Mouse (Mus musculus): ENCODE data around the gene Pfkm. TPM values are rescaled to one million over a fixed set of nuclear protein-coding genes. Genes with fewer than 3 reads are reported as not detected.

Gene Pfkm
- polyA plus RNA-seq, 1 experiment from 2014 or later: 86.7 TPM

- Histone ChIP-seq H3K27me3 (replicated peaks) (no peaks in the 10 kb centered on the region), H3K27ac (replicated peaks) (no peak overlapping the region), H3K4me1 (peaks cover 17% of the 10 kb centered on the region), H3K4me3 (no peak overlapping the region), H3K9me3 (no peaks in the 10 kb centered on the region), H3K36me3 (peaks cover 51% of the 10 kb centered on the region), H3K4me2 (no peak overlapping the region), H3K9ac (no peak overlapping the region)
- 81% methylated on average over 10 of the region's 10 CpGs for WGBS
- no peak for ATAC-seq (ENCODE audit: extremely low read depth, insufficient number of reproducible peaks, low FRiP score, low TSS enrichment)
These were observed 50.1 kb downstream of the Pfkm start for GRCm38 (mm10) chr15:98142515-98142914.

- Histone ChIP-seq H3K9me3 (no peaks in the 10 kb centered on the region), H3K4me1 (peaks cover 31% of the 10 kb centered on the region), H3K36me3 (peaks cover 27% of the 10 kb centered on the region), H3K27ac (replicated peaks) (peak overlapping the region; percentile 92), H3K9ac (peak overlapping the region; percentile 99), H3K4me2 (peak overlapping the region; percentile 90), H3K4me3 (peak overlapping the region; percentile 99), H3K27me3 (replicated peaks) (no peaks in the 10 kb centered on the region)
- WGBS: 1% methylated on average over 35 of the region's 36 CpGs
- peak; percentile 34 for ATAC-seq (ENCODE audit: extremely low read depth, insufficient number of reproducible peaks, low FRiP score, low TSS enrichment)
These were observed 52.6 kb downstream of the Pfkm start for GRCm38 (mm10) chr15:98144861-98145507.

DNA sequence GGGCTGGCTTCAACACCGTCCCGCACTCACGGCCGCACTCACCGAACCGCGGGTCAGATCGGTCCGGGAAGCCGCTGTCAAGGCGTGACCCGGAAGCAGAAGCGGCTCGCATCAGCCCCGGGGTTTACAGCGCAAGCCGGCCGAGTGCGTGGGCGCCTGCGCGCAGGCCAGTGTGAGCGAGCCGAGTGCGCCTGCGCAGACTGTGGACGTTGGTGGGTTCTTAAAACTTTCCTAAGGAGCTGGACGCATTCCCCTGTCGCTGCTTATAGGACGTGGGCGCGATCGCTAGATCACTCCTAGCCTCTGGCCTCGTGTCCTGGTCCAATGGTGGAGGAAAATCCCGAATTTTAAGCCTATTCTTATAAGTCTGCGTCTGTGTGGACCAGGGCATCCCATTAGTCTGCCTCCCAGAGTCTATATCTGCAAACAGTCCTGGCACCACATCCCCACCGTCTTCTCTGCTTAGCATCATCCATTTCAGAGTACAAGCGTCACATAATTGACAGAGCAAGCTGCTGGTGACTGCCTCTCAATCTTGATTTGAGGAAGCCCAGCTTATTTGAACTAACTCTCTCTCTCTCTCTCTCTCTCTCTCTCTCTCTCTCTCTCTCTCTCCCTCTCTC, 53.3 kb downstream of the Pfkm start:
- under 1% methylated on average over 38 of the region's 38 CpGs for WGBS
- Histone ChIP-seq H3K9ac (peak overlapping the region; percentile 99), H3K4me1 (peaks cover 32% of the 10 kb centered on the region), H3K27ac (replicated peaks) (peak overlapping the region; percentile 92), H3K4me2 (peak overlapping the region; percentile 90), H3K27me3 (replicated peaks) (no peaks in the 10 kb centered on the region), H3K4me3 (peak overlapping the region; percentile 99), H3K36me3 (peaks cover 20% of the 10 kb centered on the region), H3K9me3 (no peaks in the 10 kb centered on the region)
- ATAC-seq (ENCODE audit: extremely low read depth, insufficient number of reproducible peaks, low FRiP score, low TSS enrichment): peak; percentile 87

DNA sequence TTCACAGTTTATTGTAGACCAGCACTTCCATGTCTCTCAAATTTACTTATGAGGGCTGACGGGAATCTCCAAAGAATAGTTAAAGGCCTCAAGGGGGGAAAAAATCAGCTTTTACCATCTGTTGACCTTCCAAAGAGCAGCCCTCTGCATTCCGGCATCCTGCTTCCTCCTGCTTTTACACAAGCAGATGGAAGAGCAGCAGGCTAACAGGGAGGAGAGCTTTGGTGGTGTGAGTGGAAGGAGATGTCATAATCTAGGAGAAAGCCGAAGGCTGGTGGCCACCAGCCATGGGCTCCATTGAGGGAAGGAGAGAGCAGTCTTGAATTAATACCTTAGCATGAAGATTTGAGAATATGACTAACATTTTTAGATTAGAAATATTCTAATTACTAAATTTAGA, 56.0 kb downstream of the Pfkm start:
- 59% methylated on average over 3 of the region's 3 CpGs for WGBS
- Histone ChIP-seq H3K4me2 (no peak overlapping the region), H3K4me3 (no peak overlapping the region), H3K36me3 (no peaks in the 10 kb centered on the region), H3K27ac (replicated peaks) (peak overlapping the region; percentile 95), H3K27me3 (replicated peaks) (no peaks in the 10 kb centered on the region), H3K4me1 (peaks cover 29% of the 10 kb centered on the region), H3K9ac (0 out of 2 replicates have a peak overlapping the region, but pooled peaks have one; percentile 10), H3K9me3 (no peaks in the 10 kb centered on the region)
- ATAC-seq (ENCODE audit: extremely low read depth, insufficient number of reproducible peaks, low FRiP score, low TSS enrichment): no peak

DNA sequence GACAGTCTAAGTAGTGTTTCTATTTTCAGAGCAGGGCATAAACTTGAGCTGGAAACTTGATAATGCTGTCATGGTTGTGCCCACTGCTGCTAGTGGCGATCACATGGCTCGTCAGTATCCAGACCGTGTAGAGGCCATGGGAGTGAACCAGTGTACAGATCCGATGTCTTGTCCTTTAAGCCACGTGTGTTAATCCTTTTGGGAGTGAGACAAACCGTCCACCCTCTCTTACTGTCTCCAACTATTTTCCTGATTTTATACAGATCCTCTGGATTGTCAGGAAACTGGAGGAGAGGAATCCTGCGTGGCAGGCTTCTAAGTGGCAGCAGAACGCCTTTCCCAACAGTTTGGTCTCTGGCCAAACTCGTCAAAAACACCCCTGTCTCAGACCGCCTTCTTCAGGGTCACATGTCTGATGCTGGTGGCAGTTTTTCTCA, 56.8 kb downstream of the Pfkm start:
- H3K27me3 ChIP-seq (replicated peaks): no peaks in the 10 kb centered on the region
- WGBS: 25% methylated on average over 10 of the region's 10 CpGs
- peak; percentile 48; the same call in 1 of the 2 replicates for ATAC-seq (ENCODE audit: extremely low read depth, insufficient number of reproducible peaks, low FRiP score, low TSS enrichment)
- H3K4me2 ChIP-seq: peak overlapping the region; percentile 35
- no peaks in the 10 kb centered on the region for H3K36me3 ChIP-seq
- peak overlapping the region; percentile 95 for H3K27ac ChIP-seq (replicated peaks)
- peaks cover 27% of the 10 kb centered on the region for H3K4me1 ChIP-seq
- no peak overlapping the region for H3K4me3 ChIP-seq
- peak overlapping the region; percentile 69 for H3K9ac ChIP-seq
- no peaks in the 10 kb centered on the region for H3K9me3 ChIP-seq

GRCm38 (mm10) chr15:98152916-98153315, 60.5 kb downstream of the Pfkm start:
- Histone ChIP-seq H3K9ac (no peak overlapping the region), H3K9me3 (no peaks in the 10 kb centered on the region), H3K4me1 (peaks cover 14% of the 10 kb centered on the region), H3K4me2 (no peak overlapping the region), H3K4me3 (no peak overlapping the region), H3K27ac (replicated peaks) (no peak overlapping the region), H3K27me3 (replicated peaks) (no peaks in the 10 kb centered on the region), H3K36me3 (no peaks in the 10 kb centered on the region)
- no peak for ATAC-seq (ENCODE audit: extremely low read depth, insufficient number of reproducible peaks, low FRiP score, low TSS enrichment)
- WGBS: 77% methylated on average over 7 of the region's 7 CpGs

- no peaks in the 10 kb centered on the region for H3K9me3 ChIP-seq
- no peaks in the 10 kb centered on the region for H3K36me3 ChIP-seq
- 30% methylated on average over 3 of the region's 3 CpGs for WGBS
- H3K4me2 ChIP-seq: no peak overlapping the region
- no peak overlapping the region for H3K4me3 ChIP-seq
- H3K27ac ChIP-seq (replicated peaks): no peak overlapping the region
- no peaks in the 10 kb centered on the region for H3K27me3 ChIP-seq (replicated peaks)
- no peak for ATAC-seq (ENCODE audit: extremely low read depth, insufficient number of reproducible peaks, low FRiP score, low TSS enrichment)
- H3K9ac ChIP-seq: peak overlapping the region; percentile 56; the same call in 1 of the 2 replicates
- H3K4me1 ChIP-seq: peaks cover 7% of the 10 kb centered on the region; the same call in 1 of the 2 replicates
These were observed 61.2 kb downstream of the Pfkm start for GRCm38 (mm10) chr15:98153625-98154024.

- Histone ChIP-seq H3K27ac (replicated peaks) (no peak overlapping the region), H3K4me2 (no peak overlapping the region), H3K9ac (no peak overlapping the region), H3K4me1 (peaks cover 5% of the 10 kb centered on the region; the same call in 1 of the 2 replicates), H3K4me3 (no peak overlapping the region), H3K27me3 (replicated peaks) (no peaks in the 10 kb centered on the region), H3K9me3 (no peaks in the 10 kb centered on the region), H3K36me3 (no peaks in the 10 kb centered on the region)
- WGBS: 52% methylated on average over 4 of the region's 4 CpGs
- ATAC-seq (ENCODE audit: extremely low read depth, insufficient number of reproducible peaks, low FRiP score, low TSS enrichment): no peak
These were observed 61.8 kb downstream of the Pfkm start for GRCm38 (mm10) chr15:98154146-98154545.

DNA sequence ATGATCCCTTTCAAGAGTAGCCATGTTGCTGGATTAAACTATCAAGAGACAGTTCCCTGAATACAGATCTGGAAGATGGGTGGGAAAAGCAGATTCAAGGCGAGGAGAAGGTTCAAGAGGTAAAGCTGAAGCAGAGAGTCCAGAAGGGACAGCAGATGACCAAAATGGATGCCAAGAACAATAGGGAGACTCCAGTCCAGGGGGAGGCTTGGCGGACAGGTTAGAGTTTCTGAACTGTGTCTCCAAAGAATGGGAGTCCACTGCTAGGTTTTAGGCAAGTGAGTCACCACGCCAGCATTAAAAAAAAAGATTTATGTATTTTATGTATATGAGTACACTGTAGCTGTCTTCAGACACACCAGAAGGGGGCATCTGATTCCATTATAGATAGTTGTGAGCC, 62.2 kb downstream of the Pfkm start:
- no peak overlapping the region for H3K4me3 ChIP-seq
- H3K9ac ChIP-seq: no peak overlapping the region
- no peak for ATAC-seq (ENCODE audit: extremely low read depth, insufficient number of reproducible peaks, low FRiP score, low TSS enrichment)
- H3K27ac ChIP-seq (replicated peaks): no peak overlapping the region
- 74% methylated on average over 3 of the region's 3 CpGs for WGBS
- H3K27me3 ChIP-seq (replicated peaks): no peaks in the 10 kb centered on the region
- H3K4me2 ChIP-seq: no peak overlapping the region
- H3K9me3 ChIP-seq: no peaks in the 10 kb centered on the region
- peaks cover 4% of the 10 kb centered on the region; the same call in 1 of the 2 replicates for H3K4me1 ChIP-seq
- H3K36me3 ChIP-seq: no peaks in the 10 kb centered on the region

DNA sequence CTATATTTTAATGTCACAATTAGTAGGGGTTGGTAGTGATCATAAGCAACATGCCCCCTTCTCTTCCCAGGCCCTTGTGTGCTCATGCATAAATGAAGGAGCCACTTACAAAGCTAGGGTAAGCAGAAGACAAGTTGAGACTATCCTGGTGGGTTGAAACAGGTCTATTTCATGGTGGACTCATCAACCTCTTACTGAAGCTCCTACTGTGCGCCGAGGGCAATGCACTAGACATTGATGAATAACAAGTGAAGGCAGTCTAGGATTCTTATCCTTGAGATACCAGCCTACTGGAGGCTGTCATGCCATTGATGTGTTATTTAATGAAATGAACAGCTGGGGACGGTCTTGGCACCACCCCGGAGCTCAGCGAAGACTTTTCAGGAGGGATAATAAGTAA, 62.9 kb downstream of the Pfkm start:
- Histone ChIP-seq H3K4me2 (no peak overlapping the region), H3K9me3 (no peaks in the 10 kb centered on the region)
- 80% methylated on average over 5 of the region's 5 CpGs for WGBS

DNA sequence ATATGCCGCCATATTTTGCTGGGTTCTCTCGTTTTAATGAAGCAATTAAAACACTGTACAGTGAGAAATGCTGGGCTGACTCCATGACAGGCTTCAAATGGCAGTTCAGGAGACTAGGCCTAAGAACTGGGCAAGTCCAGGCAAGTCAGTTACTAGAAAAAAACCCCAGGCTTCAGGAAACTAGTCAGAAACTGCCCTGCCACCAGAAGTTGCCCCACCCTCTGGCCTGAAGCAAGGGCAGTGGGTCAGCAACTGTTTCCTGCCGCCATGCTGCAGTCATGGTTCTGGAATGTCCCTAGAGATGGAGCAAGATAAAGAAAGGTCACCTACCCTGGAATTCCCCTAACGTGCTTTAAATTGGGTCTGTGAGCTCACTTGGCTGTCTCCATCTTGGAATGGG, 63.6 kb downstream of the Pfkm start:
- Histone ChIP-seq H3K27ac (replicated peaks) (no peak overlapping the region), H3K9me3 (no peaks in the 10 kb centered on the region), H3K36me3 (no peaks in the 10 kb centered on the region), H3K9ac (no peak overlapping the region), H3K27me3 (replicated peaks) (no peaks in the 10 kb centered on the region), H3K4me1 (no peaks in the 10 kb centered on the region), H3K4me2 (no peak overlapping the region), H3K4me3 (no peak overlapping the region)
- 53% methylated on average over 4 of the region's 4 CpGs for WGBS
- ATAC-seq (ENCODE audit: extremely low read depth, insufficient number of reproducible peaks, low FRiP score, low TSS enrichment): no peak

More for the DNA sequence above, 62.9 kb downstream of the Pfkm start:
- Histone ChIP-seq H3K27ac (replicated peaks) (no peak overlapping the region), H3K4me3 (no peak overlapping the region), H3K9ac (no peak overlapping the region), H3K27me3 (replicated peaks) (no peaks in the 10 kb centered on the region), H3K4me1 (no peaks in the 10 kb centered on the region), H3K36me3 (no peaks in the 10 kb centered on the region)
- ATAC-seq (ENCODE audit: extremely low read depth, insufficient number of reproducible peaks, low FRiP score, low TSS enrichment): no peak

DNA sequence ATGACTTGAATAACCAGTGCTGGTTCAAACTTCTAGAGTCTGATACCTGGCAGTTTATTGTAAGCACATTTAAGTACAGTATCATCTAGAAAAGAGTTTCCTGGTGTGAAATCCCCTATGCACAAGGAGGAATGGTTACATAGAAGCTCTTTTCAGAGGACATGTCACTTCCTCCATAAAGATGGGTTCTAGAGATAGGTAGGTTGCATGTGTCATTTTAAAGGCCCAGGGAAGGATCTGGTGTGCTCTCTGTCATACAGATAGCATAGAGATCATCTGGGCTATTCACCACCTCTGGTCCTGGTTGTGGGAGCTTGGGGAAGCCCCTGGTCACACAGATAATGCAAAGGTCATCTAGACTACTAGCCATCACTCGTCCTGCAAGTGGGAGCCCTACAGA, 64.9 kb downstream of the Pfkm start:
- no peak for ATAC-seq (ENCODE audit: extremely low read depth, insufficient number of reproducible peaks, low FRiP score, low TSS enrichment)
- Histone ChIP-seq H3K4me3 (no peak overlapping the region), H3K4me2 (no peak overlapping the region), H3K4me1 (peaks cover 2% of the 10 kb centered on the region), H3K27me3 (replicated peaks) (no peaks in the 10 kb centered on the region), H3K9ac (no peak overlapping the region), H3K36me3 (no peaks in the 10 kb centered on the region), H3K27ac (replicated peaks) (no peak overlapping the region), H3K9me3 (no peaks in the 10 kb centered on the region)
- WGBS: 40% methylated on average over 1 of the region's 1 CpGs
